Mouse (Mus musculus): ENCODE measurements around the gene Zbtb48.

Gene Zbtb48

GRCm38 (mm10) chr4:152028456-152028855 lies 985 bp upstream of the Zbtb48 start:
- DNase-seq = no peak

- peak in 1 of 2 experiments; percentile 64 for DNase-seq
Measured at GRCm38 (mm10) chr4:152026751-152027508, 541 bp downstream of the Zbtb48 start.

GRCm38 (mm10) chr4:152024525-152024924 lies 2.9 kb downstream of the Zbtb48 start:
- DNase-seq = no peak

- DNase-seq = no peak
Measured at GRCm38 (mm10) chr4:152022506-152022905, 5.0 kb downstream of the Zbtb48 start.

GRCm38 (mm10) chr4:152021568-152022097 lies 5.8 kb downstream of the Zbtb48 start:
- DNase-seq = no peak

GRCm38 (mm10) chr4:152020024-152020423 lies 7.4 kb downstream of the Zbtb48 start:
- DNase-seq = no peak

GRCm38 (mm10) chr4:152019073-152019472 lies 8.4 kb downstream of the Zbtb48 start:
- no peak for DNase-seq

GRCm38 (mm10) chr4:152013036-152013813 lies 14.2 kb downstream of the Zbtb48 start:
- DNase-seq = peak in 1 of 2 experiments; percentile 21

- no peak for DNase-seq
Measured at GRCm38 (mm10) chr4:152012109-152012508, 15.4 kb downstream of the Zbtb48 start.

- DNase-seq = no peak
Measured at GRCm38 (mm10) chr4:152011171-152011760, 16.2 kb downstream of the Zbtb48 start.

- DNase-seq = no peak
Measured at GRCm38 (mm10) chr4:152010707-152011134, 16.8 kb downstream of the Zbtb48 start.

- DNase-seq = peak; percentile 51 to 68
Measured at GRCm38 (mm10) chr4:152010091-152010706, 17.3 kb downstream of the Zbtb48 start.

- DNase-seq = peak in 1 of 2 experiments; percentile 24
Measured at GRCm38 (mm10) chr4:152009076-152010051, 18.1 kb downstream of the Zbtb48 start.

- peak; percentile 96 to 98 for DNase-seq
Measured at GRCm38 (mm10) chr4:152008622-152009075, 18.8 kb downstream of the Zbtb48 start, which contains the start of gene Klhl21. TSS of gene Klhl21 (plus strand) at chr4:152008803.

- peak in 1 of 2 experiments; percentile 36 for DNase-seq
Measured at GRCm38 (mm10) chr4:152008148-152008500, 19.3 kb downstream of the Zbtb48 start.

GRCm38 (mm10) chr4:152007481-152008147 lies 19.9 kb downstream of the Zbtb48 start:
- DNase-seq = peak; percentile 66 to 79

- DNase-seq = no peak
Measured at GRCm38 (mm10) chr4:152006812-152007211, 20.7 kb downstream of the Zbtb48 start.

GRCm38 (mm10) chr4:152006137-152006536 lies 21.3 kb downstream of the Zbtb48 start:
- DNase-seq = no peak

- no peak for DNase-seq
Measured at GRCm38 (mm10) chr4:152002063-152002462, 25.4 kb downstream of the Zbtb48 start.

- no peak for DNase-seq
Measured at GRCm38 (mm10) chr4:152001335-152001734, 26.1 kb downstream of the Zbtb48 start.

- peak; percentile 70 to 81 for DNase-seq
Measured at GRCm38 (mm10) chr4:152000906-152001305, 26.6 kb downstream of the Zbtb48 start.
